ENCODE assay signal across 8 mouse cellular contexts in genomic region chr6:86404100-86404861, GRCm38 (mm10). TPM values are rescaled to one million over a fixed set of nuclear protein-coding genes. Genes with fewer than 3 reads are reported as not detected.
DNase-seq lines count a peak whose midpoint lies in the region; ATAC-seq lines count a peak whose summit lies in the region.

Tia1 (plus strand) TSS chr6:86404219.

- peak within 1 kb of the TSS; percentile 62 for H3K4me2 ChIP-seq in kidney, embryonic 15.5 days

- peak; percentile 93 to 94 for DNase-seq in B cell, adult 2 months
- DNase-seq in brain, adult 2 months (ENCODE audit: low read depth, low spot score) = peak; percentile 99
- peak; percentile 99 for DNase-seq in heart, embryonic 10.5 days (ENCODE audit: low spot score)
- DNase-seq in liver = peak; percentile 98
- DNase-seq in spleen, postnatal 4 days (ENCODE audit: low spot score in 2 of 2) = peak; percentile 96 to 99

- peaks cover 16% of the 10 kb centered on the region for H3K36me3 ChIP-seq in heart, embryonic 10.5 days
- H3K36me3 ChIP-seq in kidney, embryonic 15.5 days = peaks cover 20% of the 10 kb centered on the region

- under 1% methylated on average over 62 of the region's 62 CpGs for WGBS in heart, embryonic 10.5 days
- WGBS in kidney, embryonic 15.5 days = under 1% methylated on average over 59 of the region's 62 CpGs

- peak within 1 kb of the TSS; percentile 96 for H3K9ac ChIP-seq in kidney, embryonic 15.5 days

- H3K4me3 ChIP-seq in heart, embryonic 10.5 days = peak within 1 kb of the TSS; percentile 95
- H3K4me3 ChIP-seq in kidney, embryonic 15.5 days (replicated peaks) = peak within 1 kb of the TSS; percentile 83

- H3K4me1 ChIP-seq in heart, embryonic 10.5 days = peaks cover 7% of the 10 kb centered on the region; the same call in 1 of the 2 replicates
- H3K4me1 ChIP-seq in kidney, embryonic 15.5 days = peaks cover 21% of the 10 kb centered on the region

- peak; percentile 96 for ATAC-seq in erythroblast, adult 5-6 weeks (replicated peaks; ENCODE audit: low FRiP score, poor library complexity, severe bottlenecking)
- peak; percentile 97 for ATAC-seq in kidney, embryonic 15.5 days (replicated peaks; ENCODE audit: low FRiP score)
- ATAC-seq in monocyte, adult 5-6 weeks (replicated peaks; ENCODE audit: insufficient number of reproducible peaks, low FRiP score, low TSS enrichment, poor library complexity, severe bottlenecking) = peak; percentile 90

- no peaks in the 10 kb centered on the region for H3K27me3 ChIP-seq in heart, embryonic 10.5 days (ENCODE audit: insufficient read depth, poor library complexity, severe bottlenecking)
- no peaks in the 10 kb centered on the region for H3K27me3 ChIP-seq in kidney, embryonic 15.5 days

- no peaks in the 10 kb centered on the region for H3K9me3 ChIP-seq in heart, embryonic 10.5 days
- H3K9me3 ChIP-seq in kidney, embryonic 15.5 days (replicated peaks) = no peaks in the 10 kb centered on the region

- peak within 1 kb of the TSS; percentile 100 for H3K27ac ChIP-seq in heart, embryonic 10.5 days
- H3K27ac ChIP-seq in kidney, embryonic 15.5 days = peak within 1 kb of the TSS; percentile 100

RNA-seq across cellular contexts. Expression of gene Tia1, which starts in this region (rescaled TPM):
- total RNA-seq in erythroblast, adult 5-6 weeks (2015; ENCODE audit: low replicate concordance) = 31.1 and 36.5 TPM in 2 replicates
- total RNA-seq in erythroblast, adult 5-6 weeks (2017; ENCODE audit: low replicate concordance) = 15.2 and 16.2 TPM in 2 replicates
- 144 and 177 TPM in 2 replicates for polyA plus RNA-seq in heart, embryonic 10.5 days (2016; fragmentation: Nextera tagmentation; extraction: Ambion mirVana)
- polyA plus RNA-seq in kidney, embryonic 15.5 days (2015; fragmentation: Nextera tagmentation; extraction: Ambion mirVana) = 218 and 219 TPM in 2 replicates
- total RNA-seq in monocyte, adult 5-6 weeks (2017) = 51.4 to 98.7 TPM (median 74.8 TPM) in 3 replicates

Comparison
In these comparisons a context has a peak if more than half of its experiments do, and no peak if none do; other contexts are left out.
1. Peak in every context shown above with its lines: DNase-seq, ATAC-seq, H3K4me3 ChIP-seq and H3K27ac ChIP-seq.